10 mouse cellular contexts compared by ENCODE assay signal in the genomic region with DNA sequence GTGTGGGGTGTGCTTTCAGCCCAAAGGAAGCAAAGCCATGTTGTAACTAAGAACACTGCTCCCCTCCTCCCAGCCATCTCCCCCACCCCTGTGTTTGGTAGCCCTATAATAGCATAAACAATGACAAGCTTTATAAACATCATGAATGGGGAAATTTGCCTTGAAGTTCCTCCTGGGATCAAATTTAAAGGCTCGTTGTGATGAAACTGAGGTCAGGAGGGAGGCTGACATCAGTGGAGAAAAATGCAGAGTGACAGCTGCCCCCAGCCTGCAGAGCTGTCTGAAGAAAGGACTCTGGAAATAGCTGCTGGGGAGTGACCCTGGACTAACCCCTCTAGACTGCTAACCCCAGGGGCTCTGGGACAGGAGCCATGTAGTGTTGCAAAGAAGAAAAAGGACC.
A peak's percentile ranks its signal among the peaks of the same experiment; 100 is the strongest.
DNase-seq lines count a peak whose midpoint lies in the region; ATAC-seq and TF ChIP-seq lines count a peak whose summit lies in the region.
"Had no signal": no experiment of that assay in that cellular context is flagged by ENCODE, and none has a peak within 500 bp of the region (broad histone marks: within the 10 kb centered on the region; RNA-seq: fewer than 3 reads in every experiment).

No protein-coding gene starts in this region.

- H3K9ac ChIP-seq in kidney, embryonic 16.5 days (replicated peaks; ENCODE audit: low read length), result no peak overlapping the region
- no peak overlapping the region for H3K9ac ChIP-seq in kidney, embryonic 15.5 days
- no peak overlapping the region for H3K9ac ChIP-seq in heart, postnatal 0 days (replicated peaks; ENCODE audit: low read depth, low read length)
- no peak overlapping the region for H3K9ac ChIP-seq in hindbrain, embryonic 13.5 days

- no peaks in the 10 kb centered on the region for H3K9me3 ChIP-seq in kidney, embryonic 16.5 days (ENCODE audit: low read length)
- no peaks in the 10 kb centered on the region for H3K9me3 ChIP-seq in kidney, embryonic 15.5 days (replicated peaks)
- H3K9me3 ChIP-seq in heart, postnatal 0 days (replicated peaks; ENCODE audit: control insufficient read depth, low read length), result no peaks in the 10 kb centered on the region
- no peaks in the 10 kb centered on the region for H3K9me3 ChIP-seq in hindbrain, embryonic 13.5 days

- no peak for TF ChIP-seq EP300 in heart, postnatal 0 days (IDR thresholded peaks at IDR 0.05; ENCODE audit: low read depth)

- no peak overlapping the region for H3K4me2 ChIP-seq in kidney, embryonic 16.5 days (replicated peaks; ENCODE audit: low read depth, low read length)
- no peak overlapping the region for H3K4me2 ChIP-seq in kidney, embryonic 15.5 days
- no peak overlapping the region for H3K4me2 ChIP-seq in heart, postnatal 0 days (ENCODE audit: low read depth, low read length)
- no peak overlapping the region for H3K4me2 ChIP-seq in hindbrain, embryonic 13.5 days

- H3K4me3 ChIP-seq in kidney, embryonic 16.5 days (ENCODE audit: low read length), result no peak overlapping the region
- no peak overlapping the region for H3K4me3 ChIP-seq in kidney, embryonic 15.5 days (replicated peaks)
- no peak overlapping the region for H3K4me3 ChIP-seq in heart, postnatal 0 days (ENCODE audit: low read depth, low read length)
- no peak overlapping the region for H3K4me3 ChIP-seq in hindbrain, embryonic 13.5 days

- peak; percentile 52 for DNase-seq in embryo, embryonic 11 days
- DNase-seq in heart, postnatal 0 days (ENCODE audit: low spot score), result no peak
- peak; percentile 51 for DNase-seq in lung, postnatal 25 days (ENCODE audit: low spot score)
- DNase-seq in thymus, postnatal 10 days (ENCODE audit: low spot score in 2 of 2), result no peak
- no peak for DNase-seq in layer of hippocampus, postnatal 10 days (ENCODE audit: low spot score in 2 of 2)
- DNase-seq: kidney, adult 9 months had no signal

- H3K36me3 ChIP-seq in kidney, embryonic 16.5 days (ENCODE audit: insufficient read depth, low read length), result no peaks in the 10 kb centered on the region
- no peaks in the 10 kb centered on the region for H3K36me3 ChIP-seq in kidney, embryonic 15.5 days
- no peaks in the 10 kb centered on the region for H3K36me3 ChIP-seq in heart, postnatal 0 days (replicated peaks; ENCODE audit: control insufficient read depth, insufficient read depth, low read length)
- no peaks in the 10 kb centered on the region for H3K36me3 ChIP-seq in hindbrain, embryonic 13.5 days

- 0% methylated on average over 1 of the region's 1 CpGs for WGBS in kidney, embryonic 16.5 days
- WGBS in kidney, embryonic 15.5 days, result 0% methylated on average over 1 of the region's 1 CpGs
- 3% methylated on average over 1 of the region's 1 CpGs for WGBS in heart, postnatal 0 days
- 11% methylated on average over 1 of the region's 1 CpGs for WGBS in hindbrain, embryonic 13.5 days

- TF ChIP-seq CTCF in heart, postnatal 0 days (IDR thresholded peaks at IDR 0.05; ENCODE audit: low read depth), result no peak

- no peak overlapping the region for H3K27ac ChIP-seq in kidney, embryonic 16.5 days (ENCODE audit: low read length)
- no peak overlapping the region for H3K27ac ChIP-seq in kidney, embryonic 15.5 days
- no peak overlapping the region for H3K27ac ChIP-seq in heart, postnatal 0 days (ENCODE audit: low read depth)
- H3K27ac ChIP-seq in hindbrain, embryonic 13.5 days, result no peak overlapping the region

- H3K4me1 ChIP-seq in kidney, embryonic 16.5 days (ENCODE audit: insufficient read depth, low read length), result peaks cover 15% of the 10 kb centered on the region; the same call in 1 of the 2 replicates
- peaks cover 18% of the 10 kb centered on the region for H3K4me1 ChIP-seq in kidney, embryonic 15.5 days
- H3K4me1 ChIP-seq in heart, postnatal 0 days (ENCODE audit: control insufficient read depth, insufficient read depth), result peaks cover 18% of the 10 kb centered on the region; the same call in 1 of the 2 replicates
- H3K4me1 ChIP-seq in hindbrain, embryonic 13.5 days (replicated peaks), result peaks cover 35% of the 10 kb centered on the region

- H3K27me3 ChIP-seq in kidney, embryonic 16.5 days (ENCODE audit: insufficient read depth, low read length), result no peaks in the 10 kb centered on the region
- no peaks in the 10 kb centered on the region for H3K27me3 ChIP-seq in kidney, embryonic 15.5 days
- no peaks in the 10 kb centered on the region for H3K27me3 ChIP-seq in heart, postnatal 0 days (ENCODE audit: control insufficient read depth, insufficient read depth, low read length)
- no peaks in the 10 kb centered on the region for H3K27me3 ChIP-seq in hindbrain, embryonic 13.5 days

- ATAC-seq in kidney, embryonic 16.5 days (ENCODE audit: low FRiP score, low TSS enrichment), result peak; percentile 69
- no peak for ATAC-seq in kidney, embryonic 15.5 days (replicated peaks; ENCODE audit: low FRiP score)
- peak; percentile 52; the same call in 1 of the 2 replicates for ATAC-seq in heart, postnatal 0 days (ENCODE audit: insufficient read depth, low read depth)
- ATAC-seq in hindbrain, embryonic 13.5 days (ENCODE audit: low FRiP score), result no peak
- ATAC-seq: CD4-positive, CD25-positive, alpha-beta regulatory T cell, adult 4 months had no signal

Comparison
In these comparisons a context has a peak if more than half of its experiments do, and no peak if none do; other contexts are left out.
1. ATAC-seq: peak in kidney, embryonic 16.5 days (single experiment) and heart, postnatal 0 days (single experiment); none in kidney, embryonic 15.5 days (single experiment) and hindbrain, embryonic 13.5 days (single experiment).
2. DNase-seq: peak in embryo, embryonic 11 days (single experiment) and lung, postnatal 25 days (single experiment); none in heart, postnatal 0 days (single experiment), thymus, postnatal 10 days (0 of 2) and layer of hippocampus, postnatal 10 days (0 of 2).